ENCODE assay signal across 7 mouse cellular contexts in the genomic region with DNA sequence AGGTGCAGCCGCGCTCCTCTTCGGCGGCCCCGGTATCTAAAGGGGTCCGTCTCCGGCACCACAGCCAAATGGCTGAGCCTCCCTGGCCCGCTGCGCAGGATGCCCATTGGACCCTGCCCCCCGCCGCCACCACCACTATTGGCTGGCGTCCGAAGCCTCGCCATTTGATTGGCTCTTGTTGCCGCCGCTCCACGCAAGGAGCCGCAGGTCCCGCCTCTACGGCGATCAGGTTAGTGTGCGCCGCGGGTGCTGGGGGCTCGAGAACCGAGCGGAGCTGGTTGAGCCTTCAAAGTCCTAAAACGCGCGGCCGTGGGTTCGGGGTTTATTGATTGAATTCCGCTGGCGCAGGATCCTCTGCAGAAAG. TPM values are rescaled to one million over a fixed set of nuclear protein-coding genes. Genes with fewer than 3 reads are reported as not detected.
DNase-seq lines count a peak whose midpoint lies in the region; ATAC-seq and TF ChIP-seq lines count a peak whose summit lies in the region.

Anp32a (plus strand) TSS at position 171 of the 364 bp plus-strand sequence.

- H3K9ac ChIP-seq in embryonic facial prominence, embryonic 12.5 days = peak within 1 kb of the TSS; percentile 93
- H3K9ac ChIP-seq in limb, embryonic 12.5 days (replicated peaks) = peak within 1 kb of the TSS; percentile 98
- H3K9ac ChIP-seq in midbrain, embryonic 15.5 days = peak within 1 kb of the TSS; percentile 89

- no peaks in the 10 kb centered on the region for H3K27me3 ChIP-seq in embryonic facial prominence, embryonic 12.5 days
- H3K27me3 ChIP-seq in kidney, adult 2 months (replicated peaks; ENCODE audit: control insufficient read depth, insufficient read depth, low read length) = no peaks in the 10 kb centered on the region
- H3K27me3 ChIP-seq in limb, embryonic 12.5 days = no peaks in the 10 kb centered on the region
- no peaks in the 10 kb centered on the region for H3K27me3 ChIP-seq in midbrain, embryonic 15.5 days (replicated peaks)
- no peaks in the 10 kb centered on the region for H3K27me3 ChIP-seq in spleen, adult 2 months (ENCODE audit: control insufficient read depth, insufficient read depth, low read length)

- peak within 1 kb of the TSS; percentile 68 for H3K4me2 ChIP-seq in embryonic facial prominence, embryonic 12.5 days (replicated peaks)
- peak within 1 kb of the TSS; percentile 72 for H3K4me2 ChIP-seq in limb, embryonic 12.5 days
- peak within 1 kb of the TSS; percentile 82 for H3K4me2 ChIP-seq in midbrain, embryonic 15.5 days

- peak; percentile 90 for ATAC-seq in embryonic facial prominence, embryonic 12.5 days (ENCODE audit: insufficient number of reproducible peaks, insufficient read depth, low FRiP score, low TSS enrichment)
- ATAC-seq in limb, embryonic 12.5 days (ENCODE audit: insufficient number of reproducible peaks, insufficient read depth, low FRiP score, low TSS enrichment, low read depth) = peak; percentile 85
- ATAC-seq in midbrain, embryonic 15.5 days (replicated peaks) = peak; percentile 94

- WGBS in embryonic facial prominence, embryonic 12.5 days = under 1% methylated on average over 34 of the region's 34 CpGs
- under 1% methylated on average over 34 of the region's 34 CpGs for WGBS in kidney, adult 2 months
- under 1% methylated on average over 30 of the region's 34 CpGs for WGBS in limb, embryonic 12.5 days
- under 1% methylated on average over 34 of the region's 34 CpGs for WGBS in midbrain, embryonic 15.5 days
- WGBS in spleen, adult 2 months = under 1% methylated on average over 30 of the region's 34 CpGs

- peak; percentile 99 for DNase-seq in adrenal gland, postnatal 25 days
- DNase-seq in heart, adult 11 months = peak; percentile 100
- peak; percentile 99 for DNase-seq in kidney, adult 2 months
- DNase-seq in spleen, adult 2 months (ENCODE audit: low read depth in 1 of 2, low spot score in 2 of 2) = peak; percentile 92 to 99

- peak within 1 kb of the TSS; percentile 100 for H3K27ac ChIP-seq in embryonic facial prominence, embryonic 12.5 days
- H3K27ac ChIP-seq in kidney, adult 2 months (ENCODE audit: insufficient read depth, low read depth, low read length) = peak within 1 kb of the TSS; percentile 94
- peak within 1 kb of the TSS; percentile 100 for H3K27ac ChIP-seq in limb, embryonic 12.5 days
- peak within 1 kb of the TSS; percentile 98 for H3K27ac ChIP-seq in midbrain, embryonic 15.5 days
- H3K27ac ChIP-seq in spleen, adult 2 months (ENCODE audit: insufficient read depth, low read length) = peak within 1 kb of the TSS; percentile 96

- no peaks in the 10 kb centered on the region for H3K36me3 ChIP-seq in embryonic facial prominence, embryonic 12.5 days
- H3K36me3 ChIP-seq in kidney, adult 2 months (ENCODE audit: control insufficient read depth, insufficient read depth, low read length) = no peaks in the 10 kb centered on the region
- H3K36me3 ChIP-seq in limb, embryonic 12.5 days = no peaks in the 10 kb centered on the region
- no peaks in the 10 kb centered on the region for H3K36me3 ChIP-seq in midbrain, embryonic 15.5 days (replicated peaks)
- H3K36me3 ChIP-seq in spleen, adult 2 months (ENCODE audit: control insufficient read depth, insufficient read depth, low read length) = no peaks in the 10 kb centered on the region

- H3K4me1 ChIP-seq in embryonic facial prominence, embryonic 12.5 days = peaks cover 14% of the 10 kb centered on the region
- peaks cover 7% of the 10 kb centered on the region; the same call in 1 of the 2 replicates for H3K4me1 ChIP-seq in kidney, adult 2 months (ENCODE audit: control insufficient read depth, insufficient read depth, low read length)
- peaks cover 16% of the 10 kb centered on the region for H3K4me1 ChIP-seq in limb, embryonic 12.5 days (replicated peaks)
- H3K4me1 ChIP-seq in midbrain, embryonic 15.5 days = peaks cover 28% of the 10 kb centered on the region
- peaks cover 3% of the 10 kb centered on the region; the same call in 1 of the 2 replicates for H3K4me1 ChIP-seq in spleen, adult 2 months (ENCODE audit: control insufficient read depth, insufficient read depth, insufficient read length)

- TF ChIP-seq CTCF in kidney, adult 2 months (conservative IDR thresholded peaks at IDR 0.05; ENCODE audit: insufficient read depth, insufficient read length, low read depth, low read length) = no peak
- no peak for TF ChIP-seq CTCF in spleen, adult 2 months (IDR thresholded peaks at IDR 0.05; ENCODE audit: extremely low read depth, insufficient read depth, insufficient read length, insufficient replicate concordance)

- H3K4me3 ChIP-seq in embryonic facial prominence, embryonic 12.5 days = peak within 1 kb of the TSS; percentile 91
- peak within 1 kb of the TSS; percentile 92 for H3K4me3 ChIP-seq in kidney, adult 2 months (ENCODE audit: insufficient read depth, low read depth, low read length)
- H3K4me3 ChIP-seq in limb, embryonic 12.5 days (replicated peaks) = peak within 1 kb of the TSS; percentile 91
- peak within 1 kb of the TSS; percentile 93 for H3K4me3 ChIP-seq in midbrain, embryonic 15.5 days
- H3K4me3 ChIP-seq in spleen, adult 2 months (ENCODE audit: extremely low read depth, insufficient read depth, insufficient read length) = peak within 1 kb of the TSS; percentile 96

- TF ChIP-seq POLR2A in kidney, adult 2 months (IDR thresholded peaks at IDR 0.05; ENCODE audit: low read depth, low read length) = peak; percentile 7
- peak; percentile 52 for TF ChIP-seq POLR2A in spleen, adult 2 months (IDR thresholded peaks at IDR 0.05; ENCODE audit: low read depth, low read length)

- H3K9me3 ChIP-seq in embryonic facial prominence, embryonic 12.5 days = no peaks in the 10 kb centered on the region
- no peaks in the 10 kb centered on the region for H3K9me3 ChIP-seq in limb, embryonic 12.5 days
- no peaks in the 10 kb centered on the region for H3K9me3 ChIP-seq in midbrain, embryonic 15.5 days

RNA-seq across cellular contexts. Expression of gene Anp32a, which starts in this region (rescaled TPM):
- 271 and 320 TPM in 2 replicates for total RNA-seq in adrenal gland, postnatal 25 days (2021)
- polyA plus RNA-seq in embryonic facial prominence, embryonic 12.5 days (2016; fragmentation: Nextera tagmentation; extraction: Ambion mirVana) = 208 and 235 TPM in 2 replicates
- 32.0 and 61.3 TPM in 2 replicates for polyA plus RNA-seq in kidney, adult 2 months (2012; rRNA removed)
- polyA plus RNA-seq in limb, embryonic 12.5 days (2016; fragmentation: Nextera tagmentation; extraction: Ambion mirVana) = 231 and 240 TPM in 2 replicates
- polyA plus RNA-seq in midbrain, embryonic 15.5 days (2015; fragmentation: Nextera tagmentation; extraction: Ambion mirVana) = 103 and 107 TPM in 2 replicates
- 14.1 and 16.2 TPM in 2 replicates for polyA plus RNA-seq in spleen, adult 2 months (2012; rRNA removed)

Comparison
In these comparisons a context has a peak if more than half of its experiments do, and no peak if none do; other contexts are left out.
1. Peak in every context shown above with its lines: DNase-seq, ATAC-seq, H3K4me3 ChIP-seq and H3K27ac ChIP-seq.